Mouse (Mus musculus): ENCODE data around the gene Tdrd3. TPM values are rescaled to one million over a fixed set of nuclear protein-coding genes. Genes with fewer than 3 reads are reported as not detected.

Gene Tdrd3
- polyA plus RNA-seq, 1 experiment from 2014 or later: 15.8 TPM

- no peak overlapping the region for H3K4me3 ChIP-seq
- 89% methylated on average over 1 of the region's 1 CpGs for WGBS
- ATAC-seq (ENCODE audit: extremely low read depth, insufficient number of reproducible peaks, low FRiP score, low TSS enrichment): no peak
- 0 out of 2 replicates have a peak, but pooled peaks cover 4% of the 10 kb centered on the region for H3K4me1 ChIP-seq
- no peaks in the 10 kb centered on the region for H3K27me3 ChIP-seq (replicated peaks)
- peaks cover 11% of the 10 kb centered on the region for H3K36me3 ChIP-seq
- H3K9me3 ChIP-seq: no peaks in the 10 kb centered on the region
- no peak overlapping the region for H3K4me2 ChIP-seq
- H3K27ac ChIP-seq (replicated peaks): no peak overlapping the region
- H3K9ac ChIP-seq: no peak overlapping the region
These were observed 43.3 kb downstream of the Tdrd3 start for GRCm38 (mm10) chr14:87459777-87460176.

- H3K4me2 ChIP-seq: no peak overlapping the region
- H3K9me3 ChIP-seq: no peaks in the 10 kb centered on the region
- ATAC-seq (ENCODE audit: extremely low read depth, insufficient number of reproducible peaks, low FRiP score, low TSS enrichment): no peak
- 68% methylated on average over 12 of the region's 12 CpGs for WGBS
- no peak overlapping the region for H3K9ac ChIP-seq
- no peak overlapping the region for H3K4me3 ChIP-seq
- peaks cover 16% of the 10 kb centered on the region for H3K36me3 ChIP-seq
- no peak overlapping the region for H3K27ac ChIP-seq (replicated peaks)
- H3K4me1 ChIP-seq: no peaks in the 10 kb centered on the region
- no peaks in the 10 kb centered on the region for H3K27me3 ChIP-seq (replicated peaks)
These were observed 45.1 kb downstream of the Tdrd3 start for GRCm38 (mm10) chr14:87461543-87461942.

- Histone ChIP-seq H3K4me1 (no peaks in the 10 kb centered on the region), H3K4me3 (no peak overlapping the region), H3K9ac (no peak overlapping the region), H3K9me3 (no peaks in the 10 kb centered on the region), H3K27me3 (replicated peaks) (no peaks in the 10 kb centered on the region), H3K4me2 (no peak overlapping the region), H3K27ac (replicated peaks) (no peak overlapping the region), H3K36me3 (peaks cover 10% of the 10 kb centered on the region)
- no peak for ATAC-seq (ENCODE audit: extremely low read depth, insufficient number of reproducible peaks, low FRiP score, low TSS enrichment)
- 24% methylated on average over 11 of the region's 11 CpGs for WGBS
These were observed 47.7 kb downstream of the Tdrd3 start for GRCm38 (mm10) chr14:87463963-87464654.

- no peaks in the 10 kb centered on the region for H3K27me3 ChIP-seq (replicated peaks)
- ATAC-seq (ENCODE audit: extremely low read depth, insufficient number of reproducible peaks, low FRiP score, low TSS enrichment): no peak
- no peak overlapping the region for H3K9ac ChIP-seq
- H3K27ac ChIP-seq (replicated peaks): no peak overlapping the region
- no peaks in the 10 kb centered on the region for H3K9me3 ChIP-seq
- H3K4me2 ChIP-seq: no peak overlapping the region
- peaks cover 10% of the 10 kb centered on the region for H3K36me3 ChIP-seq
- H3K4me1 ChIP-seq: no peaks in the 10 kb centered on the region
- no peak overlapping the region for H3K4me3 ChIP-seq
These were observed 48.2 kb downstream of the Tdrd3 start for GRCm38 (mm10) chr14:87464655-87465054.

- no peaks in the 10 kb centered on the region for H3K9me3 ChIP-seq
- H3K4me2 ChIP-seq: no peak overlapping the region
- no peak for ATAC-seq (ENCODE audit: extremely low read depth, insufficient number of reproducible peaks, low FRiP score, low TSS enrichment)
- WGBS: 87% methylated on average over 12 of the region's 12 CpGs
- no peaks in the 10 kb centered on the region for H3K27me3 ChIP-seq (replicated peaks)
- H3K36me3 ChIP-seq: peaks cover 15% of the 10 kb centered on the region
- H3K4me1 ChIP-seq: 0 out of 2 replicates have a peak, but pooled peaks cover 4% of the 10 kb centered on the region
- H3K4me3 ChIP-seq: no peak overlapping the region
- H3K9ac ChIP-seq: no peak overlapping the region
- no peak overlapping the region for H3K27ac ChIP-seq (replicated peaks)
These were observed 51.1 kb downstream of the Tdrd3 start for GRCm38 (mm10) chr14:87467586-87467985.

GRCm38 (mm10) chr14:87471521-87471920 is 55.1 kb downstream of the Tdrd3 start:
- H3K36me3 ChIP-seq: peaks cover 31% of the 10 kb centered on the region
- ATAC-seq (ENCODE audit: extremely low read depth, insufficient number of reproducible peaks, low FRiP score, low TSS enrichment): no peak
- 79% methylated on average over 1 of the region's 1 CpGs for WGBS
- H3K4me3 ChIP-seq: no peak overlapping the region
- H3K27ac ChIP-seq (replicated peaks): no peak overlapping the region
- H3K27me3 ChIP-seq (replicated peaks): no peaks in the 10 kb centered on the region
- no peak overlapping the region for H3K4me2 ChIP-seq
- no peaks in the 10 kb centered on the region for H3K9me3 ChIP-seq
- H3K9ac ChIP-seq: no peak overlapping the region
- 0 out of 2 replicates have a peak, but pooled peaks cover 4% of the 10 kb centered on the region for H3K4me1 ChIP-seq

GRCm38 (mm10) chr14:87472782-87473181 is 56.3 kb downstream of the Tdrd3 start:
- Histone ChIP-seq H3K27ac (replicated peaks) (no peak overlapping the region), H3K4me2 (no peak overlapping the region), H3K36me3 (peaks cover 25% of the 10 kb centered on the region), H3K4me3 (no peak overlapping the region), H3K4me1 (0 out of 2 replicates have a peak, but pooled peaks cover 5% of the 10 kb centered on the region), H3K9ac (no peak overlapping the region), H3K27me3 (replicated peaks) (no peaks in the 10 kb centered on the region), H3K9me3 (no peaks in the 10 kb centered on the region)
- 54% methylated on average over 2 of the region's 2 CpGs for WGBS
- ATAC-seq (ENCODE audit: extremely low read depth, insufficient number of reproducible peaks, low FRiP score, low TSS enrichment): no peak

- Histone ChIP-seq H3K4me1 (peaks cover 7% of the 10 kb centered on the region; the same call in 1 of the 2 replicates), H3K27ac (replicated peaks) (no peak overlapping the region), H3K9me3 (no peaks in the 10 kb centered on the region), H3K27me3 (replicated peaks) (no peaks in the 10 kb centered on the region), H3K9ac (no peak overlapping the region), H3K4me3 (no peak overlapping the region), H3K4me2 (no peak overlapping the region), H3K36me3 (peaks cover 31% of the 10 kb centered on the region)
- ATAC-seq (ENCODE audit: extremely low read depth, insufficient number of reproducible peaks, low FRiP score, low TSS enrichment): no peak
- 74% methylated on average over 10 of the region's 10 CpGs for WGBS
These were observed 59.4 kb downstream of the Tdrd3 start for GRCm38 (mm10) chr14:87475721-87476359.

- Histone ChIP-seq H3K9me3 (no peaks in the 10 kb centered on the region), H3K4me1 (peaks cover 6% of the 10 kb centered on the region; the same call in 1 of the 2 replicates), H3K9ac (no peak overlapping the region), H3K27ac (replicated peaks) (0 out of 2 replicates have a peak overlapping the region, but pooled peaks have one; percentile 24), H3K4me3 (no peak overlapping the region), H3K27me3 (replicated peaks) (no peaks in the 10 kb centered on the region), H3K36me3 (peaks cover 42% of the 10 kb centered on the region), H3K4me2 (no peak overlapping the region; the same call in 1 of the 2 replicates)
- no peak for ATAC-seq (ENCODE audit: extremely low read depth, insufficient number of reproducible peaks, low FRiP score, low TSS enrichment)
- WGBS: 39% methylated on average over 3 of the region's 3 CpGs
These were observed 62.0 kb downstream of the Tdrd3 start for GRCm38 (mm10) chr14:87478339-87478951.

- H3K4me2 ChIP-seq: no peak overlapping the region
- 81% methylated on average over 3 of the region's 3 CpGs for WGBS
- H3K9me3 ChIP-seq: no peaks in the 10 kb centered on the region
These were observed 69.4 kb downstream of the Tdrd3 start for GRCm38 (mm10) chr14:87485888-87486287.

GRCm38 (mm10) chr14:87497955-87498594 is 81.6 kb downstream of the Tdrd3 start:
- H3K27ac ChIP-seq (replicated peaks): no peak overlapping the region
- H3K36me3 ChIP-seq: no peaks in the 10 kb centered on the region
- no peak overlapping the region for H3K4me3 ChIP-seq
- no peaks in the 10 kb centered on the region for H3K9me3 ChIP-seq
- WGBS: 90% methylated on average over 11 of the region's 11 CpGs
- H3K4me2 ChIP-seq: no peak overlapping the region
- no peaks in the 10 kb centered on the region for H3K27me3 ChIP-seq (replicated peaks)
- no peaks in the 10 kb centered on the region for H3K4me1 ChIP-seq
- no peak overlapping the region for H3K9ac ChIP-seq
- no peak for ATAC-seq (ENCODE audit: extremely low read depth, insufficient number of reproducible peaks, low FRiP score, low TSS enrichment)

More at GRCm38 (mm10) chr14:87485888-87486287, 69.4 kb downstream of the Tdrd3 start:
- Histone ChIP-seq H3K9ac (no peak overlapping the region), H3K27me3 (replicated peaks) (no peaks in the 10 kb centered on the region), H3K27ac (replicated peaks) (no peak overlapping the region), H3K4me3 (no peak overlapping the region), H3K4me1 (no peaks in the 10 kb centered on the region), H3K36me3 (peaks cover 53% of the 10 kb centered on the region)
- ATAC-seq (ENCODE audit: extremely low read depth, insufficient number of reproducible peaks, low FRiP score, low TSS enrichment): no peak

All from heart, embryonic 13.5 days (tissue).